Mouse (Mus musculus) adrenal gland, postnatal 14 days (tissue): Measurements from ENCODE around the gene Cox7a1. TPM values are rescaled to one million over a fixed set of nuclear protein-coding genes. Genes with fewer than 3 reads are reported as not detected.

Source experiments
- DNase-seq: peaks from one replicate; pipeline ENCODE4 v3.0.0; 2021; ENCODE audit warnings: mixed read lengths
- total RNA-seq: library from RNA; stranded (reverse); gene quantifications from 2 replicates; pipeline ENCODE4 v1.2.3, GENCODE M21; 2021

Cox7a1 gene
- total RNA-seq, 1 experiment from 2014 or later = 1,359 TPM

- peak; percentile 23 for DNase-seq
These were observed 37.5 kb downstream of the Cox7a1 start for GRCm38 (mm10) chr7:30221433-30221832.

GRCm38 (mm10) chr7:30222205-30222604, 38.3 kb downstream of the Cox7a1 start:
- no peak for DNase-seq

GRCm38 (mm10) chr7:30224206-30224605, 40.3 kb downstream of the Cox7a1 start:
- no peak for DNase-seq

- no peak for DNase-seq
These were observed 47.4 kb downstream of the Cox7a1 start for GRCm38 (mm10) chr7:30231328-30231668.

GRCm38 (mm10) chr7:30231669-30232454, 47.9 kb downstream of the Cox7a1 start, which contains the start of the genes Polr2i and Tbcb:
Polr2i (plus strand) TSS chr7:30231948.
Tbcb (minus strand) TSS chr7:30232272.
- DNase-seq = peak; percentile 99

- peak; percentile 86 for DNase-seq
These were observed 48.7 kb downstream of the Cox7a1 start for GRCm38 (mm10) chr7:30232631-30233148.

- peak; percentile 22 for DNase-seq
These were observed 49.4 kb downstream of the Cox7a1 start for GRCm38 (mm10) chr7:30233387-30233786.

GRCm38 (mm10) chr7:30234276-30234858, 50.4 kb downstream of the Cox7a1 start:
- peak; percentile 63 for DNase-seq

GRCm38 (mm10) chr7:30235091-30235490, 51.1 kb downstream of the Cox7a1 start:
- DNase-seq = no peak

GRCm38 (mm10) chr7:30235625-30236024, 51.7 kb downstream of the Cox7a1 start, which contains the start of gene Ovol3:
Ovol3 (minus strand) TSS chr7:30235725.
- DNase-seq = no peak

Other genes with a start within 250 kb of the Cox7a1 start
- gene Zfp74, start 230.1 kb upstream of the Cox7a1 start, total RNA-seq = 10.1 and 12.4 TPM in 2 replicates
- gene Zfp568, start 200.2 kb upstream of the Cox7a1 start, total RNA-seq = 15.2 and 16.4 TPM in 2 replicates
- 2.0 and 3.7 TPM in 2 replicates for gene Zfp14, start 132.8 kb upstream of the Cox7a1 start, total RNA-seq
- 2.7 TPM in 1 of 2 replicates, not detected in the other for gene Zfp82, start 111.2 kb upstream of the Cox7a1 start, total RNA-seq
- 0.45 and 1.4 TPM in 2 replicates for gene Gm26920, start 93.7 kb upstream of the Cox7a1 start, total RNA-seq
- gene Zfp566, start 93.6 kb upstream of the Cox7a1 start, total RNA-seq = 1.6 and 2.5 TPM in 2 replicates
- 36.9 and 45.6 TPM in 2 replicates for gene Zfp260, start 89.4 kb upstream of the Cox7a1 start, total RNA-seq
- 3.9 and 5.7 TPM in 2 replicates for gene Zfp382, start 62.2 kb upstream of the Cox7a1 start, total RNA-seq
- gene Zfp146, start 14.4 kb upstream of the Cox7a1 start, total RNA-seq = 57.8 and 63.1 TPM in 2 replicates
- gene Capns1, start 14.7 kb downstream of the Cox7a1 start, total RNA-seq = 526 and 534 TPM in 2 replicates
- 95.5 and 99.4 TPM in 2 replicates for gene Polr2i, start 47.8 kb downstream of the Cox7a1 start, total RNA-seq
- gene Tbcb, start 48.1 kb downstream of the Cox7a1 start, total RNA-seq = 67.7 and 75.4 TPM in 2 replicates
- gene Ovol3, start 51.6 kb downstream of the Cox7a1 start, total RNA-seq = not detected in 2 replicates
- gene Thap8, start 96.0 kb downstream of the Cox7a1 start, total RNA-seq = 0.33 and 0.38 TPM in 2 replicates
- 12.3 and 15.0 TPM in 2 replicates for gene Wdr62, start 96.3 kb downstream of the Cox7a1 start, total RNA-seq
- 26.9 and 44.7 TPM in 2 replicates for gene Clip3, start 107.6 kb downstream of the Cox7a1 start, total RNA-seq
- 51.4 and 56.3 TPM in 2 replicates for gene Alkbh6, start 124.6 kb downstream of the Cox7a1 start, total RNA-seq
- gene Syne4, start 130.7 kb downstream of the Cox7a1 start, total RNA-seq = 23.5 and 30.2 TPM in 2 replicates
- 2.2 and 3.6 TPM in 2 replicates for gene E130208F15Rik, start 137.6 kb downstream of the Cox7a1 start, total RNA-seq
- 15.0 and 19.6 TPM in 2 replicates for gene Sdhaf1, start 139.8 kb downstream of the Cox7a1 start, total RNA-seq
- gene Lrfn3, start 178.6 kb downstream of the Cox7a1 start, total RNA-seq = 15.6 and 16.2 TPM in 2 replicates
- 19.9 and 30.9 TPM in 2 replicates for gene Tyrobp, start 229.6 kb downstream of the Cox7a1 start, total RNA-seq
- gene Hcst, start 235.7 kb downstream of the Cox7a1 start, total RNA-seq = 7.1 TPM in 1 of 2 replicates, not detected in the other
- gene Nfkbid, start 237.6 kb downstream of the Cox7a1 start, total RNA-seq = 2.8 and 3.9 TPM in 2 replicates